Mouse (Mus musculus) layer of hippocampus, postnatal 36 days (tissue): ENCODE data around the gene Apol8. TPM values are rescaled to one million over a fixed set of nuclear protein-coding genes. Genes with fewer than 3 reads are reported as not detected.
"Not testable (repeated sequence)": the region's sequence is repeated elsewhere in the genome, so short reads cannot be mapped to it uniquely, and the experiment has no call there.

Experiments used
- DNase-seq, 2 experiments: peaks; one replicate each; pipeline ENCODE4 v3.0.0; 2022
- total RNA-seq, 2 experiments: library from RNA; stranded (reverse); gene quantifications; 2 replicates each; pipeline ENCODE4 v1.2.3; 2021

Gene Apol8
- total RNA-seq, 2 experiments from 2014 or later, result 4.0 to 6.7 TPM

DNA sequence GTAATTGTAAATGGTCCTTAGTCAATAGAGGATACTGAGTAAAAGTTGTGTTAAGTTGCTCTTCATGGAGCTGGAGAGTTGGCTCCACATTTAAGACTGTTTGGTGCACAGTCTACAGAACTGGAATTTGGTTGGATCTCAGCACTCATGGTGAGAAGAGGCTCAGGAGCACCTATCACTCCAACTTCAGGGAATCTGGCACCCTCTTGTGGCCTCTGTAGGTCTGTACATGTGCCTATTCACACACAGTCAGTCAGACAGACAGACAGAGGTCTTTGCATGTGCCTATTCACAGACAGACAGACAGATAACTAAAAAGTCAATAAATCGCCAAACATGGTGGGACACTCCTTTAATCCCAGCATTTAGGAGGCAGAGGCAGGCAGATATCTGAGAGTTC, 6.3 kb downstream of the Apol8 start:
- no peak for DNase-seq

DNA sequence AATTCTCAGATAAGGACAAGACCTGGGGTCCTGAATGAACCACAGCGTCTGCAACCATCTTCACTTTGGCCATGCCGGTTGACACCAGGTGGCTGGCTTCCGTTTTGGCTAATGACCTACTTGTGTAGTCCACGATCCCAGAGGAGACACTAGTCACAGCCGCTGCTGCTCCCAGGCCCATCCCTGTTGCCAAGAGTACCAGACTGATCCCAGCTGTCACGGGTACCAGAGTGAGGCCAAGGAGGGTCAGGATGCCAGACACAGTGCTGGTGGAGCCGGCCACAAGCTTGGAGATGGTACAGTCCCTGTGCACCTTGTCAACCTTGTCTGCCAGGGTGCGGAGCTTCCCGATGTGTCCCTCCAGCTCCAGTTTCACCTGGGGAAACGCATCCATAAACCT, 7.1 kb downstream of the Apol8 start:
- DNase-seq, result no peak

DNA sequence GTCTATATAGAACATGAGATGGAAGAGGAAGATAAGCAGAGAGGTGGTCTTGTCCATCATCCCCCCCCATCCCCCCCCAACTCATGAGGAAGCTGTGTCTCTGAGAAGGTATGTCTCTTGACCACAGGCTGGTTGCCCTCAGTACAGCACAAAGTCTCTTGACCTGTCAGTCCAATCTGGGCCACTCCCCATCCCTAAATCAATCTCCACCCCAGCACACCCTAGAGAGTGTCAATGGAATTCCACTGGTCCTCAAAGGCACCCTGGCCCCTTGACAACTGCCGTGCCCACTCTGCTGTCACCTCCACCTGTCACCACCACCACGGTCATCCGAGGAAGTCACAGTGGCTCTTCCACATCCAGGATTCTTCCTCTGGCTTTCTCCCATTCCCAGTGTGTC, 8.4 kb downstream of the Apol8 start:
- no peak for DNase-seq

DNA sequence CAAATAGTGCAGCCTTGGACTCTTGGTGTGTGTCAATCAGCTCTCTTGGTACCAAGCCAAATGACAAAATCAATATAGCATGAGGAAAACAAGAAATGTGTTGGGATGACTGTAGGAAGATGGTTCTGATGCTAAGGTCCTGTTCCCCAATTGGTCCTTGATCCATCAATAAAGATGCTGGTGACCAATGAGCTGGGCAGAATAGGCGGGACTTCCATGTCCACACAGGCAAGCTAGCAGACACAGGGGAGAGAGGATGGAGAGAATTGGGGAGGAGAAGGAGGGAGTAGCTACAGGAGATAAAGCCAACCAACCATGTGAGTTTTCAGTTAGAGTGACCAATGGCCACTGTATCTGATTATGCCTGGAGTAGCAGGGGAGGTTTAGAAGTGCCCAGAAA, 10.5 kb downstream of the Apol8 start:
- no peak for DNase-seq

DNA sequence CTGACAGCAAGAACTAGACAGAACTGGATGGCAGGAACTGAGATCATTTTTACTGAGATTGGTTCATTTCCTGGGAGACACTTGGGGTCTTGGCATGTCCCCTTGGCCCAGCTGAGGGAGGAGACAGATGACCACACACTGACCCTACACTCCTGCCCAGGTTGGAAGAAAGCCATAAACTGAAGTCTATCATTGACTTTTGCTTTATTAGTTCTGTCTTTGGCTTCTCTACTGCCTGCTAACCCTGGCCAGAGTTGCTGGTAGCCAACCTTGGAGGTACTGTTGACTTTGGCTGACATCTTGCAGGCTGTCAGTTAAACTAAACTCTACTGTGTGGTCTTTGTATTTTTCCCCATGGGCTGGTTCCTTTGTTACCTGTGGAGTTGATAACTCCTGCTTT, 11.7 kb downstream of the Apol8 start:
- DNase-seq, result no peak

DNA sequence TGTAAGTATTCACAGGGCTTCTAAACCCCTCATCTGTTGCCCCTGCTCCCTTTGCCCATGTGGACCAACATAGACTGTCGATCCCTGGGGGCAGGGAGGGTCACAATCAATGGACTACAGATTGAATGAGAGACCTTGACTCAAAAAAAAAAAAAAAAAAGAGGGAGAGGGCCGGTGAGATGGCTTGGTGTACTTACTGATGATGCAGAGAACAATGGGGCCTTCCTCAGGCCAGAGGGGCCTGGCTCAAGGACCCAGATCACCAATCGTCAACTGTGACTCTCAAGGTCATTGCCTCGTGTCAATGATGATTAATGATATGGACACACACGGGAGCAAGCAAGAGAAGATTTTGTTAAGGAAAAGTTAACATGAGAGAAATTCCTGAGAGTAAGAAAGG, 12.2 kb downstream of the Apol8 start:
- no peak for DNase-seq

DNA sequence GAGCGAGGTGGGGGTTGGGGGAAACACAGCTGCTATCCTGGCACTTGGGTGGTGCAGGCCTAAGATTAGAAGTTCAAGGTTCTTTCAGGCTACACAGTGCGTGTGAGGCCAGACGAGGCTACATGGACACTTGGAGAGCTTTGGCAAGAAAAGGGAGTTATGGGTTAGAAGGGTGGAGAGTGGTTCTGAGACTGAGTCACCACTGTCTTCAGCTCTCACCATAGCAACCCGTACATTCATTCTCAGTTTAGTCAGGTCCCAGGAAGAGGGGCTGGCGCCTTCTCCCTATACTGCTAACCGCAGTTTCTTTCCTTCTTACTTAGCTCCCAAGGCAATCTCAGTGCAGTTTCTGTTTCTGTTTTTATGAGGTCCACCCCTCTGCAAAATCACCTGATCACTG, 15.2 kb downstream of the Apol8 start:
- DNase-seq, result not testable (repeated sequence)

DNA sequence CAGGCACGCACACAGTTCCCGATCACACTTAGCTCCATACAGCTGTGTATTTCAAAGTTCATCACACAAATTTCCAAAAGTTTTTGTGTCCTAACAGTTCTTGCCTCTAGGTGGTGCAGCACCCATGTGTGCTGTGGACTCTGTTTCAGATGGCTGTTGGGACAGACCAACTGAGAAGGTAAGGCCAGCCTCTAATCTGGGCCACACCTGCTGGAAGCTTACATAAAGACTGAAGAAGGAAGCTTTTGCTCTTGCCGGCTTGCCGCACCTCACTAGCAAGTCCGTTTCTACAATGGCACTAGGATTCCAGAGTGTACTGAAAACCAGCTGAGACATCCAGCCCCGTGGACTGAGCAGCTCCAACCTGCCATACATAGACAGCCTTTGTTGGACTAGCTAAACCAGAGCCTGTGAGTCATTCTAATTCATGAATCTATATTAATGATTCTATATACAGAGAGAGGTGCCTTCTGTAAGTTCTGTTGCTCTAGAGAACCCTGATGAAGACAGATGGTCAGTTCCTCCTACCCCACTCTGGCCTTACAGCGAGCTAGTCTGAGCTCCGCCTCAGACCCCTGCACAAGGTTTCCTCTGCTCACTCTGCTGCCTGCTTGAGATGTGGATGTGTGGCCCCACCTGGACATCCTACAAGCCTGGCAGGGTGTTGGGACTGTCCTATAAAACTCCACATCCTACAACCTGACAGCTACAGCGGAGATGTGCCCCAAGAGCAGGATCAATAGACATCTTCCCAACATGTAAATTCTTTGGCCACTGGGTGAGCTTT, 16.1 kb downstream of the Apol8 start:
- no peak for DNase-seq

DNA sequence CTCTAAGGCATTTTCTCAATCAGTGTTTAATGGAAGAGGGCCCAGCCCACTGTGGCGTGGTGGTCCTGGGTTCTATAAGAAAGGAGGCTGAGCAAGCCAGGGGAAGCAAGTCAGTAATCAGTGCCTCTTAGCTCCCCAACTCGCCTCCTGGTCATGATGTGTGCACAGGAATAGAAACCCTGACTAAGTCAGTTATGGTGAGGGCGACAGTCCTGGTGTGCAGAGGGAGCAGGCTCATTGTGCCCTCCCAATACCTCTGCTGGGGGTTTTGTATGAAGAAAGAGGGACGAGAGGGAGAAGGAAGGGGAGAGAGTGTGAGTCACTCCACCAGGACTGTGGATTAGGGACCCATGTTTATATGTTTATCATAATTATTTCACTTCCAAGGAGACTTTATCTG, 22.9 kb downstream of the Apol8 start:
- DNase-seq, result not testable (repeated sequence)

DNA sequence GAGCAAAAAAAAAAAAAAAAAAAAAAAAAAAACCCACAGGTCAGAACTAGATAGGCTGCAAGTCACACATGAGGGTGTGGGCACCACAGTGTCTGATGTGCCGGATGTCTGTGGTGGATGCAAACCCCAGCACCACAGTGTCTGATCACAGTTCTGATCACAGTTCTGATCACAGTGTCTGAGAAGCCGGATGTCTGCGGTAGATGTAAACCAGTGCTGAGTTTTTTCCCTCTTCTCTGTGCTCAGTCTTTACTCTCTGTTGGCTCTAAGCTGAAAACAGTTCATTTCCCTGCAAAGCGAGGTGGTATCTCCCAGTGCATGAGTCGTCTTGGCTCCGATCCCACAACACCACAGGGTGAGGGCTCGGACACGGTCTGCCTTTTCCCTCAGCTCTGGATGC, 23.4 kb downstream of the Apol8 start:
- DNase-seq, result not testable (repeated sequence)

DNA sequence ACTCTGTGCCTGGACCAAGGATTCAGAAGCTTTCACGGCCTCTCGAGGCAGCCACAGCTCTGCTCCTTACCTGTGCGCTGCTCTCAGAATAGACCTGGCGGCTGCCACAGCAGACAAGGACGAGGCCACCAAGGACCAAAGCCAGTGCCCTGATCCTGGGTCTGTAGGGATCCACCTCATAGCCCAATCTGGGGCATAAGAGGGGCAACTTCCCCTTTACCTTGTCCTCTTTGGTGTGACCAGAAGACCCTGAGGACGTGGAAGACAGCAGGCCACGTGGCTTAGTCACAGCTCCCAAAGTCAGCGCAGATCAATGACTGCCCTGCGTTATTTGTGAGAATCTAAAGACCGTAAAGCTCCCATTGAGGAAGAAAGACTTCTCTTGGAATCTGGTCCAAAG, 24.0 kb downstream of the Apol8 start:
- not testable (repeated sequence) for DNase-seq

DNA sequence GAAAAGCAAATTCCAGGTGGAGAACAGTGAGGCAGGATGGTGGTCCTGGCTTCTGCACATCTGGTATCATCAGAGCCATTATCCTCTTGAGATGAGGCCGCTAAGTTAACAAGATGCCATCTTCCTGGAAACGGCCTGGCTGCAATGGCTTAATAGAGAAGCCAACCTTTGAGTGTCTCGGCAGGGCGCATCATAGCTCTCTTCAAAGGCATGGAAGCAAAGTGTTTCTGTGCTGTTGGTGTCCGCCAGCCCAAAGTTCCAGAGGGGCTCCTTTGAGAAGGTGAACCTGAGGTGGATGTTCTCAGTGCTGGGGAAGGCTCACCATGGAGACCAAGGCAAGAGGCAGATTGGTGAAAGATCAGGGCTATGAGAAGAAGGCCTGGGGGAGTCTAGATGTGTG, 25.2 kb downstream of the Apol8 start:
- DNase-seq, result no peak

DNA sequence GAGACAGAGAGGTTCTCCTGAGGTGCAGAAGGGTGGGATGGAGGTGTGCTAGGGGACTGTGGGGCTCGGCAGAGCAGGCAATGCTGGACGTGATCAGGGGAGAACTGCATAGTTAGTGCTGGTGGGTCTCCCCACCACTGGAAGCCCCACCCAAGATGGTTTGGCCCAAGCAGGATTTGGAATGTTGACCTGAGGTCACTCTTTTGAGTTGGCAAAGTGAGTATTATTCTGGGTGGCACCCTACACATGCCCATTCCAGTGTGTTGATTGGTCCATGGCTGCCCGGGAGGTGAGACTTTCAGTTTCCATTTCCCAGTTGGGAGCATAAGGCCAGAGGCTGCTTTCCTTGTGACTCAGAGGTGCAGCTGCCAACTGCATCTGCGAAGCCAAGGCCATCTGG, 28.1 kb downstream of the Apol8 start, which contains the start of gene Apol9b:
Gene Apol9b (plus strand): TSS at position 301 of the 400 bp plus-strand sequence.
- DNase-seq, result not testable (repeated sequence)

DNA sequence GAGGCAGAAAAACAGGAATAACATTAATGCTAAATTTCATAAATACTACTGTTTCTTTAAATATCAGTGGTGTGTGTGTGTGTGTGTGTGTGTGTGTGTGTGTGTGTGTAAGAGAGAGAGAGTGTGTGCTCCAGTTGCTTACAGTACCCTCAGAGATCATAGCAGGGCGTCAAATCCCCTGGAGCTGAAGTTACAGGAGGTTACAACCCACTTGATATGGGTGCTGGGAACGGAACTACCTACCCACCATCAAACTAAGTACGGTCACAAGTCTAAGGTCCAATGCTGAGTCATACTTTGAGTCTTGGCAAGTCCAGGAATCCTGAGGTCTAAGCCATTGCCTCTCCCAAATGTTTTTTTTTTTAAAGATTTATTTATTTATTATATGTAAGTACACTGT, 29.1 kb downstream of the Apol8 start:
- DNase-seq, result not testable (repeated sequence)

DNA sequence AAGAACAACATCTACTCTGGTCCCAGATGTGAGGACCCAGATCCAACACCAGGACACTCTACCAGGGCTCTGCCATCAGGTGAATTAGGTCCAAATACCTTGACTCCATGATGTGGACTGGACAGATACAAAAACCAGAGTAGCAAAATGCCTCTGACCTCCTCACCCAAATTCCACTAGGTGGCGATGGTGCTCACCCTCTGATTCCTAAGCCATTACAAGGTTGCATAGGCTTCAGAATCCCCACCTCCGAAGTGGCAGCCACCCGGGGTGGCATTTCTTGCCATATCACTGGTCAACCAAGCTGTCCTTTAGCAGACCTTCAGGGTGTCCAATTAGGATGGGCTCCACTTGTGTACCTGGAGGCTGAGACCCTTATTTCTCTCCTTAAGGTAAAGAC, 29.7 kb downstream of the Apol8 start:
- DNase-seq, result not testable (repeated sequence)

DNA sequence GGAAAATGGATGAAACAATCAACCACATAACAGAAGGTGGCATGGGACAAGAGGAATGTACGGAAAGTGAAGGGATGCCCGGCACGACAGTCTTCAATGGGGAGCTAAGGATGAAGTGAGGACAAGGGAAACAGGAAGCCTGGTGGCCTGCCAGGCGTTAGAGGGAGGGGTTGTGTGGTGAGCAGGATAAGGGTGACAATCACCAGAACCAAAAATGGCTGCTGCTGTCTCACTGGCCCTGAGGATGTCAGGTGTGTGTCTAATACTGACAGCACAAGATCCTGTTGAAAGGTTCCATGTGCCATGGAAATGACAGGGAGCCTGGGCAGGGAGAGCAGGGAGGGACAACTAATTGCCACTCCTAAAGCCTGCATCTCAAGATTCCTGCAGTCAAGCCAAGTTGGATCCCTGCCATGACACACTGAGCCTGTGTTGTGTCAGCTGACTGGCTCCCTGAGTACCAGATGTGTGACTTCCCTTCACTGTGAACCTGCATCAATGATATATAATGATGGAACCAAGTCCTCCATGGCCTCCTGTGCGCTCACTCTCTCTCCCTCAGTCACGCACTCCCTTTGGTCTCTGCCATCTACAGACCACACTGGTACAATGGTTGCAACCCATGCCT, 31.3 kb downstream of the Apol8 start:
- DNase-seq, result not testable (repeated sequence)

DNA sequence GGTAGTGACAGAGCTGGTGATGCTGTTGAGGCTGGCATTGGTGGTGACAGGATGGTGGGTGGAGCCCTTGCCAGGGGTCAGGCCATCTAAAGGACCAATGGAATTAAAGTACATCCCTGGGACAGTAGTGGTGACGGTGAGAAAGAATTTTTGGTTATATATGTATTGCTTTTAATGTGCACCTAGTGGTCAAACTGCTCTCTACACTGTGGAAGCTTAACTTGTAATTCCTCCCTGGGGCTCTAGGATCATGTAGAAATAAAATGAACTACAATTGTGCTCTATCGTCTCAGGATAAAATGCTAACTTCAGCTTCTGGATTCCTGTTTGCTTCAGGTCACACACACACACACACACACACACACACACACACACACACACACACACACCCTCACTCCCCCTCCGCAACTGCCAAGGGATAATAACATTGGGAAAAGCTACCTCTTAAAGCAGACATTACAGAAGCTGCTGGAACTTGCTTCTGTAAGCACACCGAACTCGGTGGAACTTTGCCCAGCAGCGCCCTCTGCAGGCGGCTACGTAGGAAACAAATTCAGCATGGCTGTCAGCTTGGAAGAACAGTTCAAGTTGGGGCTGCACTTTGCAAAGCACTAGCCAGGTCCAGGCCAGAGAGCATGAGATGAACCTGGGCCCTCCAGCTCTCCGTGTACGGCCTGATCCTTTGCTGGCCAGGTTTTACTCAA, 32.4 kb downstream of the Apol8 start:
- not testable (repeated sequence) for DNase-seq

DNA sequence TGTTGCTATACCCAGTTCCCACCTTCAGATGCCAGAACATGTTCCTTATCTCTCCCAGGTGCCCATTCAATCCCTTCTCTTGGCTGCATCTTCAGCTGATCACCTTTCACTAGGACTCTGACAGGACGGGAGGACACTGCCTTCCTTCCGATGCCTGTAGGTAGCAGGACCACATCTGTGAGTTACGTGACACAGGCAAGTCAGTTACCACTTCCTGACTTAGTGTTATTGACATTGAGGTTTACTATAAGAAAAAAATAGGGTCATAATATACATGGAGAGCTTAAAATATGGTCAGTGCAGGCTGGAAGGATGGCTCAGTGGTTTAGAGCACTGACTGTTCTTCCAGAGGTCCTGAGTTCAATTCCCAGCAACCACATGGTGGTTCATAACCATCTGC, 35.3 kb downstream of the Apol8 start:
- DNase-seq, result not testable (repeated sequence)

DNA sequence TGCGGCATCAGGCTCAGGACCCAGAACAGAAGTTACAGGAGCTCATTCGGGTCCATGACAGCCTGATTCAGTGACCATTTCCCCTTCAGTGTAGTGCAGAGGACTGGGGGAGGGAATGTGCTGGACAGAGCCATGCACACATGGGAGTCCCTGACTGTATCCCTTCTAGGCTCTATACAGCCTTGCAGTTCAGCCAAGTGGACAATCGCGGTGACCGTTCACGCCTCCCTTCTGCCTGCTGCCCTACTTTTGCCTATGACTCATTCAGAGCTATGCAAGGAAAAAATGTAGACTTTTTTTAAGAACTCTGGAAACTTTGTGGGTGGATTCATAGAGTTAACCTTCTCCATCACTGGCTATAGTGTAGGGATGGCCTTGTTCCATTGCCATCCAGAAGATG, 38.6 kb downstream of the Apol8 start:
- DNase-seq, result not testable (repeated sequence)

DNA sequence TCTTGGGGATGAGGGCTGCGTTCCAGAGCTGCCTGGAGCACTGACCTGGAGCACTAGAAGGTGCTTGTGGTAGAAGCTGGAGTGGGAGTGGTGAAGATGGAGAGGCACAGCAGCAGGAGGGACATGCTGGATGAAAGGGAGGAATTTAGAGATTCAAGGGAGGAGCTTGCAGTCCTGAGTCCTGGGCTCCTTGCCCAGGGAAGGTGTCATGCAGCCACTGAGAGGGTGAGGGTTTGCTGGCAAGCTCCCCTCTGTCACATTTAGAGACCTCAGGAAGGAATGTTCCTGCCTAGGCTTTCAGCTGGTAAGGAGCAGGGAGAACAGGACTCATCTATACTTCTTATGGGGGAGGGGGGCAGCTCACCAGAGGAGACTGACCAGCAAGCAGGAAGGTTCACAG, 47.9 kb downstream of the Apol8 start:
- not testable (repeated sequence) for DNase-seq

DNA sequence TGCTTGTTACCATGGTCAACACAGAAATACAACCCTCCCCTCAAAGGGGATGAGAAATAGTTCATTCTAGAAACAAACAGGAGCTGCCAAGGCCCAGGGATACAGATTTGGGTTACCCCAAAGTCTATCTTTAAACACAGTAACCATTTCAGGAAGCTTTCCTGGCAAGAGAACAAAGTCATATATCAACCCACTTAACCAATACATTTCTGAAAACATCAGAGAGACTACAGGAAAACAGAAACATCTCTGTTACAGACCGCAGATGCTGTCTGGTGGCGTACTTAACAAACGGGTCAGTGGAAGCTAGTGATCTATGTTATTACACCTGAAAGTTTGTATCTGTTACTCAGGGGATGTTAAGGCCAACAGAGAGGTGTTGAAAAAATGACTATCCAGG, 51.5 kb downstream of the Apol8 start:
- DNase-seq, result not testable (repeated sequence)

DNA sequence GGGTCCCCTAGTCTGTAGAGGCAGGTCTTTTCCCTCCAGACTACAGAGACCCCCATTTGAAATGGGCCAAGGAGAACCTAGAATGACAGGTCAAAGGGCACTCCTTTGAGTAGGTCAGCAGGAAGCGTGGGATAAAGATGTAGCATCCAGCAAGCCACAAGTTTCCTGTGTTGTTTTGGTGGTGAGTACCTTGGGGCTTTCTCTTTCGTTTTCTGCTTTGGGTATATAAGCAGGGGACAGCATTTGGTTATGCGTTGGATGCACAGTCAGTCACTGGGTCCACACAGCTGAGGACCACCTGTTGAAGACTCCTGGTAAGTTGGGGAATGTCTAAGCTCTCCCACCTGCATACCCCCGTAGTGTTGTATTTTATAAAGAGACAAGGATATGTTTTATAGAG, 58.1 kb downstream of the Apol8 start, which contains the start of gene Apol7e:
Gene Apol7e (plus strand): TSS at position 202 of the 400 bp plus-strand sequence.
- DNase-seq, result not testable (repeated sequence)
